In genomic region chr15:83679729-83680128, GRCm38 (mm10) we compare ENCODE assay signal across 17 mouse cellular contexts. TPM values are rescaled to one million over a fixed set of nuclear protein-coding genes. Genes with fewer than 3 reads are reported as not detected.
DNase-seq lines count a peak whose midpoint lies in the region; ATAC-seq lines count a peak whose summit lies in the region.
"Had no signal": no experiment of that assay in that cellular context is flagged by ENCODE, and none has a peak within 500 bp of the region (broad histone marks: within the 10 kb centered on the region; RNA-seq: fewer than 3 reads in every experiment).

No protein-coding gene starts in this region.

- no peaks in the 10 kb centered on the region for H3K27me3 ChIP-seq in limb, embryonic 11.5 days (ENCODE audit: control insufficient read depth, insufficient read depth, low read length)

- H3K36me3 ChIP-seq in limb, embryonic 11.5 days (ENCODE audit: control insufficient read depth, insufficient read depth, low read length), result no peaks in the 10 kb centered on the region
- H3K36me3 ChIP-seq: embryonic facial prominence, embryonic 15.5 days; forebrain, embryonic 12.5 days; hindbrain, embryonic 13.5 days; limb, embryonic 13.5 days had no signal

- ATAC-seq in limb, embryonic 11.5 days (ENCODE audit: insufficient number of reproducible peaks, low FRiP score, low TSS enrichment, low read depth), result no peak
- ATAC-seq in megakaryocyte progenitor cell, adult 5-6 weeks (replicated peaks; ENCODE audit: poor library complexity), result no peak

- peaks cover 82% of the 10 kb centered on the region for H3K4me1 ChIP-seq in limb, embryonic 11.5 days (ENCODE audit: control insufficient read depth, insufficient read depth, low read length)

- peak overlapping the region; percentile 17; the same call in 1 of the 2 replicates for H3K9ac ChIP-seq in limb, embryonic 11.5 days (ENCODE audit: low read length)
- H3K9ac ChIP-seq: embryonic facial prominence, embryonic 15.5 days; forebrain, embryonic 12.5 days; liver, embryonic 14.5 days had no signal

- peak; percentile 32 to 85 for DNase-seq in adrenal gland, adult (ENCODE audit: inconsistent age in 2 of 2, low spot score in 1 of 2)
- DNase-seq in adrenal gland, adult 2 months, result peak; percentile 80
- no peak for DNase-seq in limb, embryonic 11.5 days (ENCODE audit: low spot score)
- DNase-seq in lung, postnatal 25 days (ENCODE audit: low spot score), result peak; percentile 74
- no peak for DNase-seq in kidney, adult 9 months
- no peak for DNase-seq in right cerebral cortex, adult 18-20 months
- DNase-seq: cerebellum, adult 2 months; gastrocnemius, postnatal 25 days; right cerebral cortex, postnatal 4 days had no signal

- peak overlapping the region; percentile 96 for H3K27ac ChIP-seq in limb, embryonic 11.5 days (replicated peaks; ENCODE audit: low read depth, low read length)
- H3K27ac ChIP-seq: embryonic facial prominence, embryonic 15.5 days; forebrain, embryonic 12.5 days; hindbrain, embryonic 13.5 days; layer of hippocampus, adult 2 months; liver, embryonic 14.5 days had no signal

- WGBS in limb, embryonic 11.5 days, result 66% methylated on average over 5 of the region's 5 CpGs

- peak overlapping the region; percentile 10 for H3K4me2 ChIP-seq in limb, embryonic 11.5 days (ENCODE audit: low read depth, severe bottlenecking)
- H3K4me2 ChIP-seq: embryonic facial prominence, embryonic 15.5 days; hindbrain, embryonic 13.5 days had no signal

- no peak overlapping the region for H3K4me3 ChIP-seq in limb, embryonic 11.5 days (ENCODE audit: low read depth, low read length)
- H3K4me3 ChIP-seq: embryonic facial prominence, embryonic 15.5 days; forebrain, embryonic 12.5 days; hindbrain, embryonic 13.5 days; layer of hippocampus, adult 2 months; limb, embryonic 13.5 days had no signal

- no peaks in the 10 kb centered on the region for H3K9me3 ChIP-seq in limb, embryonic 11.5 days (ENCODE audit: control insufficient read depth, low read length)
- H3K9me3 ChIP-seq: embryonic facial prominence, embryonic 15.5 days; forebrain, embryonic 12.5 days; hindbrain, embryonic 13.5 days; limb, embryonic 13.5 days had no signal

RNA-seq across cellular contexts. Expression of gene Scube1, which starts 45.1 kb away (rescaled TPM):
- 1 to 10 TPM; 3.2 to 9.1 TPM for total RNA-seq in adrenal gland, adult 2 months (2021)
- polyA plus RNA-seq in adrenal gland, adult 2 months (2012; rRNA removed), result 10.5 and 15.1 TPM in 2 replicates
- polyA plus RNA-seq in limb, embryonic 11.5 days (2014; fragmentation: Nextera tagmentation; extraction: Ambion mirVana), result 62.3 and 70.9 TPM in 2 replicates
- not detected in 2 replicates for total RNA-seq in megakaryocyte progenitor cell, adult 5-6 weeks (2015)
- total RNA-seq in megakaryocyte progenitor cell, adult 5-6 weeks (2017), result not detected in 2 replicates
- total RNA-seq: megakaryocyte-erythroid progenitor cell, adult 5-6 weeks had no signal

Comparison
In these comparisons a context has a peak if more than half of its experiments do, and no peak if none do; other contexts are left out.
1. DNase-seq: peak in adrenal gland, adult (2 of 2), adrenal gland, adult 2 months (single experiment) and lung, postnatal 25 days (single experiment); none in limb, embryonic 11.5 days (single experiment), kidney, adult 9 months (single experiment) and right cerebral cortex, adult 18-20 months (single experiment).
2. RNA of gene Scube1, which starts 45.1 kb away (total RNA-seq): 3.2 to 9.1 TPM in adrenal gland, adult 2 months; not detected in megakaryocyte progenitor cell, adult 5-6 weeks; every median in the first group is over 4 times any median in the second.